Mouse (Mus musculus) 3134 (cell line): Measurements from ENCODE around the gene Mucl2.
"Not testable (repeated sequence)": the region's sequence is repeated elsewhere in the genome, so short reads cannot be mapped to it uniquely, and the experiment has no call there.

Experiments used
- DNase-seq: peaks from one replicate; pipeline ENCODE4 v3.0.0-alpha.2; 2011; ENCODE audit warnings: low spot score; ENCODE audit not compliant: insufficient read length; ENCODE audit errors: extremely low read depth

Mucl2 gene

GRCm38 (mm10) chr15:103899212-103899611 lies at the start of gene Mucl2:
Mucl2 (minus strand) TSS chr15:103899312.
- DNase-seq: no peak

GRCm38 (mm10) chr15:103913061-103913460 lies 13.9 kb upstream of the Mucl2 start:
- DNase-seq: not testable (repeated sequence)
